Mouse (Mus musculus): ENCODE measurements around the gene Creb5. TPM values are rescaled to one million over a fixed set of nuclear protein-coding genes. Genes with fewer than 3 reads are reported as not detected.

Creb5 gene
- polyA plus RNA-seq, 1 experiment from 2014 or later, result 3.9 TPM

DNA sequence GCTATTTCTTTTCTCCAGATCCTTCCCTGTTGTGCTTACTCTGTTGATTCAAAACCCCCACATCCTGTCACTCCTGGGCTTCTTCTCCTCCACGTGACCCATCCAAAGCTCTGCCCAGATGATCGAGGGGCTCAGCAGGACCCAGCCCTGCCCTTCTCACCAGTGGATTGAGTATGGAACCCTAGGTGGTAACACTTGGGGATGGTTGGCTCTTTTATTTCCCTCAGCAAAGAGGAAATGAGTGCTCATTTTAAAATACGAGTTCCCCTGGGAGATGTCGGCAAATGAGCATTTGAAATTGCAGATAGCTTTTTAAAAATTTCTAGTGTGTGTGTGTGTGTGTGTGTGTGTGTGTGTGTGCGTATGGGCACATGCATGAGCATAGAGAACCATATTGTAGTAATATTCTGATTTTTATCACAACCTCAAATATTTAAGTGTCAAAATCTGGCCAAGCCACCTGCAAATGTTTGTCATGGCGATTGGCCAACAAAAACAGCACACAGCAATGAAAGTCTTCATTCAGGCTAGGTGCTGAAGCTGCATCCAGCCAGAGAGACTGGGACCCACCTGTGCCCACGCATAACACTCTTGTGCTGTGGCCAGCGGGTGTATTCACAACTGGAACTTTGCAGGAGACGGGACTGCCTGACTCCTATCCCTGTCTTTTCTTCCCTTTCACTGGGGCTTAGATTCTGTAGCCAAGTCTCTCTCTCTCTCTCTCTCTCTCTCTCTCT lies 162.5 kb downstream of the Creb5 start:
- 66% methylated on average over 9 of the region's 9 CpGs for WGBS
- Histone ChIP-seq H3K36me3 (no peaks in the 10 kb centered on the region), H3K4me1 (replicated peaks) (peaks cover 16% of the 10 kb centered on the region), H3K4me2 (no peak overlapping the region), H3K27ac (replicated peaks) (no peak overlapping the region), H3K4me3 (no peak overlapping the region), H3K9ac (no peak overlapping the region), H3K9me3 (no peaks in the 10 kb centered on the region), H3K27me3 (no peaks in the 10 kb centered on the region)
- ATAC-seq (ENCODE audit: low FRiP score, low read depth), result no peak

DNA sequence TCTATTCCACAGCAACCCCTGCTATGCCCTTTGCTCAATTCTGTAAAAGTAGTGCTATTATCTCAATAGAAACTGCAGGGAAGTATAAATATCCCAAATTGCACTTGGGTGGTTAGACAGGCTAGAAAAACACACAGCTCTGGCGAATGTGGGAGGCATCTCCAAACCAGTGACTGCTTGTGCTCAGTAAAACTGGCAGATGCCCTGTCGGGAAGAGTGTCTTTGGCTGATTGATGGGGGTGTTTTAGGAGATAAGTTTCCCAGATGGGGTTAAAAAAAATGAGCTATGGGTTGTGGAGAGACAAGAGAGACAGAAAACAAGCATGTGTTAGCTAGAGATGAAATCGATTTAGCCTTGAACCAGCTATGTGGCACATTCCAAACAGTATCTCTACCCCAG lies 163.4 kb downstream of the Creb5 start:
- ATAC-seq (ENCODE audit: low FRiP score, low read depth), result no peak
- H3K27ac ChIP-seq (replicated peaks), result no peak overlapping the region
- WGBS, result 64% methylated on average over 3 of the region's 3 CpGs
- no peaks in the 10 kb centered on the region for H3K9me3 ChIP-seq
- H3K4me1 ChIP-seq (replicated peaks), result peaks cover 16% of the 10 kb centered on the region
- no peak overlapping the region for H3K9ac ChIP-seq
- no peak overlapping the region for H3K4me2 ChIP-seq
- H3K27me3 ChIP-seq, result no peaks in the 10 kb centered on the region
- no peak overlapping the region for H3K4me3 ChIP-seq
- H3K36me3 ChIP-seq, result no peaks in the 10 kb centered on the region

DNA sequence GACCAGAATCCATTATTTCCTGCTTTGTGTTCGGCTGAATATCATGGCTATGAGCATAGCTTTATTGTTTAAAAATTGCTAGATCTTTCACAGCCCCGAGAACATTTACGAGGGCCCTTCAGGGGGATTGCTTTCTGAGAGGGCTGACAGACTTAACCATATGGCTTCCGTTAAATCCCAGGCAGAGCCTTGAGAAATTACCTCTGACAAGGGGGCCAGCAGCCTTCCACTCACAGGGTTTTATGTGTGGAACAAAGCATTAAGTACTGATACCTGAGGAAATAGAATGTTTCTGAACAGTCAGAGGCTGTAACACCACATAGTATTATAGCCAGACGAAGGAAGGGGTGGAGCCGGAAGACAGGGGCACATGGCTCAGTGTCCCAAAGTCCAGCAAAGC lies 165.2 kb downstream of the Creb5 start:
- Histone ChIP-seq H3K9me3 (no peaks in the 10 kb centered on the region), H3K4me2 (no peak overlapping the region), H3K4me1 (replicated peaks) (peaks cover 16% of the 10 kb centered on the region), H3K36me3 (no peaks in the 10 kb centered on the region), H3K27ac (replicated peaks) (no peak overlapping the region), H3K9ac (no peak overlapping the region), H3K4me3 (no peak overlapping the region), H3K27me3 (no peaks in the 10 kb centered on the region)
- no peak for ATAC-seq (ENCODE audit: low FRiP score, low read depth)
- WGBS, result 55% methylated on average over 6 of the region's 6 CpGs

DNA sequence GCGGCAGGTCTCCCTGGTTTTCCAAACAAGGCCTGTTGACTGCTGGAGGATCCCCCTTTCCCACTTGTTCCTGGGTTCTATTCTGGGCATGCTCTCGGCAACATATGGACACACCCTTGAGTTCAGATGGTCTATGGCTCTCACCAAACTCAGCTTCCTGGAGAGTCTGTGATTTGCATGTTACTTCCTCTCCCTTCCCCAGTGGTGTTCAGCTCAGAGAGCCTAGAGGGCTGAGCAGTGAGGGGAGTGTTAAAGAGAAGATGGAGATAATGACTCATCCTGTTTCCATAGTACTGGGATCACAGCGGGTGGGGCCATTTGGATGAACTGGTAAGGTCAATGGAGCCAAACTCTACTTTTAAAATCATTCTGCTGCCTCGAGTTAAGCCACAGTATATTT lies 168.4 kb downstream of the Creb5 start:
- no peaks in the 10 kb centered on the region for H3K36me3 ChIP-seq
- WGBS, result 68% methylated on average over 4 of the region's 4 CpGs
- H3K4me3 ChIP-seq, result no peak overlapping the region
- no peak overlapping the region for H3K9ac ChIP-seq
- H3K27me3 ChIP-seq, result no peaks in the 10 kb centered on the region
- H3K27ac ChIP-seq (replicated peaks), result no peak overlapping the region
- ATAC-seq (ENCODE audit: low FRiP score, low read depth), result no peak
- H3K9me3 ChIP-seq, result no peaks in the 10 kb centered on the region
- no peak overlapping the region for H3K4me2 ChIP-seq
- H3K4me1 ChIP-seq (replicated peaks), result 0 out of 2 replicates have a peak, but pooled peaks cover 5% of the 10 kb centered on the region

DNA sequence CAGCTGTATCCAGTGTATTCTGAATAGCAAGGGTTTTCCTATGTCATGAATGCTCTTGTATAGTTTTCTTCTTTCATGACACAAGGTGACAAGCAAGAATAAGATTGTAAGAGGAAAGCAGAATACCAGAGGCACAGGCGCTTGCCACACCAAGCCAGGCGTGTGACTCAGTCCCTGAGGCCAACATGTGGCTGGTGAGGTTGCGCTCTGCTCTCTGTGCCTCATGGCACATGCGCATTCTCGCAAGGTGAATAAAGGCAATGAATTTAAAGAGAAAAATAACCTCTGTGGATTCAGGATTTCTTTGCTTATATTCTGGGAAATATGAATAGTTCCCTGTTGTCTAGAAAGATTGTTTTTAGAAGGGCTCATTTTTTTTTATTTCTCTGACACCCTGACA lies 169.0 kb downstream of the Creb5 start:
- no peak for ATAC-seq (ENCODE audit: low FRiP score, low read depth)
- no peak overlapping the region for H3K27ac ChIP-seq (replicated peaks)
- 86% methylated on average over 5 of the region's 5 CpGs for WGBS

DNA sequence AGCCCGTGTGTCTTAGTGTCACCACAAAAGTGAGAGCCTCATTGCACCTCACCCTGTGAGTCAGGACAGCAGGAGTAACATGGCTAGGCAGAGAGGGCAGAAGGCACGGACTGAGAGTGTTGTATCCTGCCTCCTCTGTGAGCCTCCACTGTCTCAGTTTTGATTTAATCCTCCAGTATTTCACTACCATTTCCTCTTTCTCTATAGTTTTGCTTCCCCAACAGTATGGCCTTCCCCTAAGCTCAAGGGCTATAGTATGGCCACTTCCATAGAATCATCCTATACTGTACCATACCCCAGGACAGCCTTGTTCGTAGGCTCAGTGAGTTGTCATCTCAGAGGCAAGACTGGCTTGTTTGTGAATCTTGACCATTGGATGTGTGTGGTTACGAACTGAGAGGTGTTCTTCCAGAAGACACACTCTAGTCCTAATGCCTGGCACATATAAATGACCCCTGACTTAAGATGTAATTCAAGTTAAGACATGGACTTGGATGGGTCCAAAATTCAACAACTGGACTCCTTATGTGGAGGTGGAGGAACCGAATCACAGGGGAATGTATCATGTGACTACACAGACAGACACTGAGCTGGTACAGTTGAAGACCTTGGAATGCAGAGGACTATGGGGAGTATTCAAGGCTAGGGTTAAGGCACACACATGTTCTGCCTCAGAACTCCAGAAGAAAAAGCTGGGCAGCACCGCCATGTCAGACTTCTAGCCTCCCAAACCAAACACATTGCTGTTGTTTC lies 173.1 kb downstream of the Creb5 start:
- WGBS, result 93% methylated on average over 6 of the region's 6 CpGs
- Histone ChIP-seq H3K4me2 (no peak overlapping the region), H3K27ac (replicated peaks) (no peak overlapping the region), H3K9me3 (no peaks in the 10 kb centered on the region), H3K36me3 (no peaks in the 10 kb centered on the region), H3K4me3 (no peak overlapping the region), H3K27me3 (no peaks in the 10 kb centered on the region), H3K9ac (no peak overlapping the region), H3K4me1 (replicated peaks) (peaks cover 5% of the 10 kb centered on the region)
- no peak for ATAC-seq (ENCODE audit: low FRiP score, low read depth)

More for the DNA sequence above, 169.0 kb downstream of the Creb5 start:
- Histone ChIP-seq H3K4me3 (no peak overlapping the region), H3K36me3 (no peaks in the 10 kb centered on the region), H3K4me1 (replicated peaks) (0 out of 2 replicates have a peak, but pooled peaks cover 5% of the 10 kb centered on the region), H3K27me3 (no peaks in the 10 kb centered on the region), H3K4me2 (no peak overlapping the region), H3K9me3 (no peaks in the 10 kb centered on the region), H3K9ac (no peak overlapping the region)

DNA sequence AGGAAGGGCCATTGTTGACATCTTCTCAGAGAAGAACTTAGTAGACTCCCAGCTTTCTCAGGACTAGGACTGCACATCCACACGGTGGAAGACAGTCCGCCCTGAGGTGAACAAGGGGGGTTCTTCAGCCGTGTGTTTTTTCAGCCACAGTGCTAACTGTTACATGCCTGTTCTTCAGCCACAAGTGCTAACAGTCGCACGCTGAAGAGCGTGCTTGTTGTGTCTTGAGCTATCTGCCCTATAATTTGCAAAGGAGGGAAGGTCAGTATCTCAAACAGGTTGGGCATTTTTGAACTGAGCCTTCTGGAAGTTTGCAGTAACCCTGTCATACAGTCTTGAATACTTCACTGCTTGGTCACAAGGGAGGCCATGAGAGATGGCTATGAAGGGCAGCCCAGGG lies 174.0 kb downstream of the Creb5 start:
- Histone ChIP-seq H3K9me3 (no peaks in the 10 kb centered on the region), H3K4me3 (no peak overlapping the region), H3K9ac (no peak overlapping the region), H3K27ac (replicated peaks) (no peak overlapping the region), H3K27me3 (no peaks in the 10 kb centered on the region), H3K36me3 (no peaks in the 10 kb centered on the region), H3K4me1 (replicated peaks) (peaks cover 5% of the 10 kb centered on the region), H3K4me2 (no peak overlapping the region)
- ATAC-seq (ENCODE audit: low FRiP score, low read depth), result no peak
- 81% methylated on average over 6 of the region's 6 CpGs for WGBS

DNA sequence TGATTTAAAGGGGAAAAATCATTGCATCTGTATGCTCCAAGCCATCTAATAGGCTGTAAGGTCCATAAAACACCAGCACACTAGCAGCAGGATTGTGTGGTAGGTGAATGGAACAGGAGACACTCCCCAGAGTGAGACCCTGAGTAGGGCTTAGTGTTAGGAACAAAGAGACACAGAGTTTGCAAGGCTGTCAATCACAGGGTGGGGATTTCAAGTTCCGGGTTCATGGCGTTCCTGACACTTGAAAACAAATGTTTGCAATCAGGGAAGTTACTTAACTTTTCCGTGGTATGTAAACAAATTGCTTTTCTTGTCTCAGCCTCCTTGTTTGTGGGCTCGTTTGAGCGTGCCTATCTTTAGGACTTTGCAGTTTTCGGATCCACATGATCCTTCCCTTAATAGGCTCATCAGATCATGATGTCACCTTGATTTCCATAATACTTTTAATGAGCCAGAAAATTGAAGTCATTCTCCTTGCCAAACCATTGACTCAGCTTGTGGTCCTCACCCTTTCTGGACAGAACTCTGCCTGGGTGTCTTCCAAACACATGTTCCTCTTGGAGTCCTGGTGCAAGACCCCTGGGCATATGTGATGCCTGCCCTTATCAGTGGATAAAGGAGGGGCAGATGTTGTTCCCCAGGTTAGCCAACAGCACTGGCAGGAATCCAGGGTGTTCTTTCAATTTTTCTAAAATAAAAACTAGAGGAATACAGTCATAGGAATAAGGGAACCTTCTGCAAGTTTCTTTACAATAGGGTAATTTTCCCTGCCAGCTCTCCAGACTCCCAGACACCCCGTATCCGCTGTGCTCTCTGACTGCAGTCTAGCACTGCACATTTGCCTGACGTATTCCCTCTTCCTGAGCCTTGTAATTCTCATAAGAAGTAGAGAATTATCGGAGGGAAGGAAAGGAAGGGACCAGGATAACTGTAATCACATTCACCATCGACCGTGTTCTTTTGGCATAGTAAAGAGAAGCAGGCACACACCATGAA lies 175.0 kb downstream of the Creb5 start:
- H3K4me1 ChIP-seq (replicated peaks), result peaks cover 5% of the 10 kb centered on the region
- no peak overlapping the region for H3K27ac ChIP-seq (replicated peaks)
- H3K4me2 ChIP-seq, result no peak overlapping the region
- no peak overlapping the region for H3K4me3 ChIP-seq
- WGBS, result 59% methylated on average over 12 of the region's 12 CpGs
- no peaks in the 10 kb centered on the region for H3K9me3 ChIP-seq
- ATAC-seq (ENCODE audit: low FRiP score, low read depth), result no peak
- H3K9ac ChIP-seq, result no peak overlapping the region
- H3K36me3 ChIP-seq, result no peaks in the 10 kb centered on the region
- no peaks in the 10 kb centered on the region for H3K27me3 ChIP-seq

DNA sequence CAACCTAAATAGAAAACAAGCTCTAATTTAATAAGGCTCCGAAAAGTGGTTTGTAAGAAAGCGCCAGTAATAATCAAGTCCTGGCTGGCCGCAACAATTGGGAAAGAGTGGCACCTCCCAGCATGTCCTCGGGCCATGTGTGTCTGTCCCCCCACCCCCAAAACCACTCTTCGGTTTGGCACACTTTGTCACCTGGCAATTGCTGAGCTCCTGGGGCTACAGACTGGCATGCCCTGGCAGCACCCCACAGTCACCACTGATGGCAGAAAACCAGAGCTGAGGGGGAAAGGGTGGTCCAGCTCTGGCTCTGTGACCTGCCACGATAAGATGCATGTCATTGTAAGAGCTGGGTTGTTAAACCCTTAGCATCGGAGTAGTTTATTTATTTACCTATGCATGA lies 175.7 kb downstream of the Creb5 start:
- 58% methylated on average over 7 of the region's 7 CpGs for WGBS
- no peak overlapping the region for H3K4me2 ChIP-seq
- no peak for ATAC-seq (ENCODE audit: low FRiP score, low read depth)

DNA sequence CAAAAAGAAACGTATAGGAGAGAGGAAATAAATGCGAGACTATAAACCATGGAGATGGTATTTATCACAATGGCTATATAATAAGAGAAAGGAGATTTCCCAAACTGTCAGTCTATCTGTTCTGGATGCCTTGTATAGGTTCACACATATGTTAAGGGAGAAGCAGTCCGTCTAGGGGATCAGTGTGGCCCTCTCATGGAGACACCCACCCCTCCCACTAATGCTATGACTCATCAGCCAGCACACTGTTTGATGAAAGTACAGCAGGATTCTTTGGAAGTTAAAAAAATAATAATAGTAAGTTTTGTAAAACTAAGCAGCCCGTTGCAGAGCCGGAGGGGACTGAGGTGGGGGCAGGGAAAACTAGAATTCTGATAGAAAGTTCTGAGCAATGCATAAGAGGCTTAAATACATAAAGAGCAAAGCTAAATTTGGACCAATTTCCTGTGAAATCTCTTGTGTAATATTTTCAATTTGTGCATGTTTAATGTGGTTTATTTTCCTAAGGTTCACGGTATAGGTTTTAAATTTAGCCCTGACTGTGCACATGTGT lies 176.3 kb downstream of the Creb5 start:
- whole genome bisulfite sequencing, result 61% methylated on average over 6 of the region's 6 CpGs
- ATAC-seq (ENCODE audit: low FRiP score, low read depth), result no peak

More for the DNA sequence above, 175.7 kb downstream of the Creb5 start:
- H3K4me3 ChIP-seq, result no peak overlapping the region
- no peaks in the 10 kb centered on the region for H3K9me3 ChIP-seq
- no peaks in the 10 kb centered on the region for H3K36me3 ChIP-seq
- peaks cover 5% of the 10 kb centered on the region for H3K4me1 ChIP-seq (replicated peaks)
- no peaks in the 10 kb centered on the region for H3K27me3 ChIP-seq
- H3K9ac ChIP-seq, result no peak overlapping the region
- H3K27ac ChIP-seq (replicated peaks), result no peak overlapping the region

DNA sequence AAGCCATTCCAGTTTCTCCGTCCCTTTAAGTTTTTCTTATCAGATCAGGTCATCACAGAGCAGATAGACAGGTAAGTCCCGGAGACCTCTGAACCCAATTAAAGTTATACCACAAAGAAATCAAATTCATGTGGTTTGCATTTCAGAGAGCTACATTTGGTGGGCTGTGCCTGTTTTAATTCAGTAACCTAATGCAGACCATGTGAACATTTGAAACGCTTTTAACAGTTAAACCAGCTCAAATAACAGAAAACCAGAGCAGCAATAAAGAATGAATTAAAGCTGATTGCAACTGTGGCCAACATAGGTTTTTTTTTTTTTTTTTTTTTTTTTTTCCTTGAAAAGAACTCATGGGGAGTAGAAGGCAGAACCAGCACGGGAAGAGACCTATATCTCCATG lies 182.1 kb downstream of the Creb5 start:
- Histone ChIP-seq H3K4me3 (no peak overlapping the region), H3K27ac (replicated peaks) (no peak overlapping the region), H3K4me1 (replicated peaks) (no peaks in the 10 kb centered on the region), H3K36me3 (no peaks in the 10 kb centered on the region), H3K9me3 (no peaks in the 10 kb centered on the region), H3K9ac (no peak overlapping the region), H3K4me2 (no peak overlapping the region), H3K27me3 (no peaks in the 10 kb centered on the region)
- no peak for ATAC-seq (ENCODE audit: low FRiP score, low read depth)
- 85% methylated on average over 4 of the region's 4 CpGs for WGBS

More for the DNA sequence above, 176.3 kb downstream of the Creb5 start:
- H3K27ac ChIP-seq (replicated peaks), result no peak overlapping the region
- no peaks in the 10 kb centered on the region for H3K36me3 ChIP-seq
- H3K9ac ChIP-seq, result no peak overlapping the region
- no peaks in the 10 kb centered on the region for H3K9me3 ChIP-seq
- H3K4me3 ChIP-seq, result no peak overlapping the region
- no peak overlapping the region for H3K4me2 ChIP-seq
- peaks cover 5% of the 10 kb centered on the region for H3K4me1 ChIP-seq (replicated peaks)
- no peaks in the 10 kb centered on the region for H3K27me3 ChIP-seq

All from hindbrain, embryonic 15.5 days (tissue).